Mouse (Mus musculus) urinary bladder, postnatal 36 days (tissue): ENCODE data around the gene Lcn11.

Experiments used
- DNase-seq, 2 experiments: peaks; one replicate each; pipeline ENCODE4 v3.0.0; 2022; ENCODE audit warnings: low spot score in 2 of 2, mixed read lengths in 1 of 2

Lcn11 gene

GRCm38 (mm10) chr2:25824751-25825150 is 47.9 kb downstream of the Lcn11 start:
- DNase-seq: no peak

- DNase-seq: no peak
These were observed 51.6 kb downstream of the Lcn11 start for GRCm38 (mm10) chr2:25828344-25828947.
